Mouse (Mus musculus) macrophage (primary cell): Measurements from ENCODE around the gene Gm44790. TPM values are rescaled to one million over a fixed set of nuclear protein-coding genes. Genes with fewer than 3 reads are reported as not detected.
A peak's percentile ranks its signal among the peaks of the same experiment; 100 is the strongest.

ENCODE experiments used
- H3K27ac ChIP-seq: fragments of 350-480 bp; formaldehyde crosslinking; 2 replicates; pipeline ENCODE4 v1.9.0; 2021
- H3K36me3 ChIP-seq: fragments of 350-480 bp; formaldehyde crosslinking; 2 replicates; pipeline ENCODE4 v1.9.0; 2021; ENCODE audit errors: inconsistent target
- H3K4me3 ChIP-seq: fragments of 350-480 bp; formaldehyde crosslinking; 2 replicates; pipeline ENCODE4 v1.9.0; 2021; ENCODE audit errors: inconsistent target
- H3K79me2 ChIP-seq: fragments of 350-480 bp; formaldehyde crosslinking; 2 replicates; pipeline ENCODE4 v1.9.0; 2021; ENCODE audit errors: inconsistent target
- WGBS: methylation state at CpG from one replicate; pipeline ENCODE4 v1.1.7; 2026; ENCODE audit warnings: inconsistent platforms; ENCODE audit not compliant: missing documents; 5-methylcytosine and 5-hydroxymethylcytosine counted together
- polyA plus RNA-seq: library from polyadenylated mRNA; stranded (reverse); fragments of 250-400 nt; gene quantifications from 3 replicates; pipeline ENCODE4 v1.2.4, GENCODE M21; 2018; ENCODE audit warnings: inconsistent platforms

The Gm44790 gene
- polyA plus RNA-seq, 1 experiment from 2014 or later = not detected

GRCm38 (mm10) chr6:86433696-86434095 lies 7.2 kb downstream of the Gm44790 start:
- no peak overlapping the region for H3K4me3 ChIP-seq
- WGBS = 100% methylated on average over 1 of the region's 1 CpGs
- no peaks in the 10 kb centered on the region for H3K79me2 ChIP-seq
- 0 out of 2 replicates have a peak, but pooled peaks cover 2% of the 10 kb centered on the region for H3K36me3 ChIP-seq
- no peak overlapping the region for H3K27ac ChIP-seq

GRCm38 (mm10) chr6:86437711-86438110 lies 11.3 kb downstream of the Gm44790 start:
- WGBS = 5% methylated on average over 14 of the region's 14 CpGs
- H3K36me3 ChIP-seq = no peaks in the 10 kb centered on the region
- peaks cover 17% of the 10 kb centered on the region for H3K79me2 ChIP-seq
- H3K27ac ChIP-seq = peak overlapping the region; percentile 96
- H3K4me3 ChIP-seq = peak overlapping the region; percentile 89

- Histone ChIP-seq H3K4me3 (peak within 1 kb of the TSS; percentile 89), H3K27ac (peak within 1 kb of the TSS; percentile 96), H3K79me2 (peaks cover 17% of the 10 kb centered on the region), H3K36me3 (no peaks in the 10 kb centered on the region; the same call in 1 of the 2 replicates)
- 1% methylated on average over 57 of the region's 59 CpGs for WGBS
Measured at GRCm38 (mm10) chr6:86438272-86439118, 12.0 kb downstream of the Gm44790 start, which contains the start of gene C87436. C87436 (plus strand) TSS chr6:86438374.

DNA sequence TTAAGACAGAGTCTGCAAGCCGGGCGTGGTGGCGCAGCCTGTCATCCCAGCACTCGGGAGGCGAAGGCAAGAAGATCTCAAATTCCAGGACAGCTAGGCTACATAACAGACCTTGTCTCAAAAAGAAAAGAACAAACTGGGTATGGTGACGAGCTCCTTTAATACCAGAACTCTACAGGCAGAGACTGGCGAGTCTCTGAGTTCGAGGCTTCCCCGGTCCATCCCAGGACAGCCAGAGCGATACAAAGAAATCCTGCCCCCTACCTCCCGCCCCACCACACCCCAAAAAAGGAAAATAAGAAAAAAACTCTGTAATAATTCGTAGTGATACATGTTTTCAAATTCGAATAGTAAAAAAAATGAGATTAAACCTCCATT lies 12.7 kb downstream of the Gm44790 start:
- Histone ChIP-seq H3K4me3 (peak overlapping the region; percentile 89), H3K36me3 (peaks cover 5% of the 10 kb centered on the region; the same call in 1 of the 2 replicates), H3K27ac (peak overlapping the region; percentile 96), H3K79me2 (peaks cover 17% of the 10 kb centered on the region)
- 3% methylated on average over 13 of the region's 13 CpGs for WGBS

DNA sequence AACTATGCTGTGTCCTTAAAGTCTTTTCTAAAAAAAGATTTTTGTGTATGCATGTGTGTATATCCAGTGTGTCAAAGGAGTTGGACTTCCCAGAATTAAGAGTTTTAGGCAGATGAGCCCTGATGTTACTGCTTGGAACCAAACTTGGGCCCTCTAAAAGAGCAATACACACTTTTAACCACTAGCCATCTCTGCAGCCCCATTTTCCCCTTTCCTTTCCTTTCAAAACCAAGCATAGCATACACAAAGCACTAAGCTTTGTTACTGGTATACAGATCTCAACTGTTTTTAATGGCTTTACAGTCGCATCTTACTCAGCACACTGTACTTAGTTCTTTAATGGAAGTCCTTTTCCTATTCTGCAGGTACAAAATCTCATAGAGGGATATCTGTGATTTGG lies 13.1 kb downstream of the Gm44790 start:
- H3K4me3 ChIP-seq = peak overlapping the region; percentile 89
- H3K36me3 ChIP-seq = peaks cover 9% of the 10 kb centered on the region; the same call in 1 of the 2 replicates
- H3K79me2 ChIP-seq = peaks cover 17% of the 10 kb centered on the region
- WGBS = 86% methylated on average over 1 of the region's 1 CpGs
- peak overlapping the region; percentile 96 for H3K27ac ChIP-seq

DNA sequence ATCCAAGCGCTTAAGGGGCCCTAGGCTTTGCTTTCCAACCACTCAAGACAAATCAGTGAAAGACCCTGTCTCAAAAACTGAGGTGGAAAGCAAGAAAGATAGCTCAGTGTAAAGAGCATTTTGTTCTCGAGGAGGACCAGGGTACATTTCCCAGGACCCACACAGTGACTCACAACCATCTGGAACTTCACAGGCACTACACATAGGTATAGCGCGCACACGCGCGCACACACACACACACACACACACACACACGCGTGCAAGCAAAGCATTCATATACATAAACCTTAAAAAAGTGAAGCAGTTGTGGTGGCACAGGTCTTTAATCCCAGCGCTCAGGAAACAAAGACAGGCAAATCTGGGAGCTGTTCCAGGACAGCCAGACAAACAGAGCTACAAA lies 15.1 kb downstream of the Gm44790 start:
- Histone ChIP-seq H3K4me3 (no peak overlapping the region), H3K27ac (no peak overlapping the region), H3K79me2 (peaks cover 17% of the 10 kb centered on the region), H3K36me3 (peaks cover 17% of the 10 kb centered on the region; the same call in 1 of the 2 replicates)
- 92% methylated on average over 10 of the region's 10 CpGs for WGBS

DNA sequence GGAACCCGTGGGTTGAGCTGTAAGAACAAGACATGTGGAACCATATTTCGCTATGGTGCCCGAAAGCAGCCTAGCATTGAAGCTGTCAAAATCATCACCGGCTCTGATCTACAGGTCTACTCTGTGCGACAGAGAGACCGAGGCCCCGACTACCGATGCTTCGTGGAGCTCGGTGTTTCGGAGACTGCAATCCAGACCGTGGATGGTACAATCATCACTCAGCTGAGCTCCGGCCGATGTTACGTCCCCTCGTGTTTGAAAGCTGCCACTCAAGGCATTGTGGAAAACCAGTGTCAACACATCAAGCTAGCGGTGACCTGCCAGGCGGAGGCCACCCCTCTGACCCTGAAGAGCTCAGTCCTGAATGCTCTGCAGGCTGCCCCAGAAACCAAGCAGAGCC lies 19.1 kb downstream of the Gm44790 start:
- H3K36me3 ChIP-seq = peaks cover 34% of the 10 kb centered on the region

GRCm38 (mm10) chr6:86446927-86447568 lies 20.6 kb downstream of the Gm44790 start:
- Histone ChIP-seq H3K27ac (peak overlapping the region; percentile 63), H3K36me3 (peaks cover 40% of the 10 kb centered on the region), H3K79me2 (no peaks in the 10 kb centered on the region; the same call in 1 of the 2 replicates), H3K4me3 (no peak overlapping the region)
- WGBS = 0% methylated on average over 1 of the region's 1 CpGs

More for the DNA sequence above, 19.1 kb downstream of the Gm44790 start:
- Histone ChIP-seq H3K27ac (no peak overlapping the region), H3K4me3 (no peak overlapping the region), H3K79me2 (peaks cover 6% of the 10 kb centered on the region; the same call in 1 of the 2 replicates)
- WGBS = 91% methylated on average over 18 of the region's 18 CpGs

DNA sequence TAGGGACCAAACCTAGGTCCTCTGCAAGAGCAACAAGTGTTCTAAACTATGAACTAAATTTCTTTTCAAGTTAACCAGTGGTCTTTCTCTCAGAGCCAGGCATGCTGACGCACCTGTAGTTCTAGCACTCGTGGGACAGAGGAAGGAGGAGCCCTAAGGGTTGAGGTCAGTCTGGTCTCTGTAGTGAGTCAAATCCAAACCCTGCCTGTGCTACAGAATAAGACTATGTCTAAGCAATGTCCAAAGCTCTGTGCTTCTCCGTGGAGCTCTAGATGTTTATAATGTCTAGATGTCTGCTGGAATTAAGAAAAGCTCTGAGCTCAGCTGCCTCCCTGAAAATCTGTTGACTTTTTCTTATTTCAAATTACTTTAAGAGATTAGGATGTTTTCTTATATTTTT lies 30.3 kb downstream of the Gm44790 start:
- no peaks in the 10 kb centered on the region for H3K79me2 ChIP-seq
- WGBS = 96% methylated on average over 3 of the region's 3 CpGs
- H3K36me3 ChIP-seq = peaks cover 52% of the 10 kb centered on the region
- no peak overlapping the region for H3K27ac ChIP-seq
- no peak overlapping the region for H3K4me3 ChIP-seq

DNA sequence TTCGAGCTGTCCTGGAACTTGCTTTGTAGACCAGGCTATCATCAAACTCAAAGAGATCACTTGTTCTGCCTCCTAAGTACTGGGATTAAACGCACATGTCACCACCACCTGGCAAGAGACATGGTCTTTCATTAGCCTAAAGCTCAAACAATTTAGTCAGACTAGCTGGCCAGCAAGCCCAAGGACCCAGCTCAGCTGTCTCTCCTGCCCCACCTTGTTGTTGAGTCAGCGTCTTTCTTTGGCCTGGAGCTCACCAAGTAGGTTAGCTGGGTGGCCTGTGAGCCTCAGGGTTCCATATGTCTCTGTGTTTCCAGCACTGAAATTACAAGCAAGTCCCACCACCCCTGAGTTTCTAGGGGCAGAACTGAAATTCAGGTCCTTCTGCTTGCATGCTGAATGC lies 36.6 kb downstream of the Gm44790 start:
- no peaks in the 10 kb centered on the region for H3K79me2 ChIP-seq
- peaks cover 73% of the 10 kb centered on the region for H3K36me3 ChIP-seq
- WGBS = 95% methylated on average over 3 of the region's 3 CpGs
- H3K27ac ChIP-seq = no peak overlapping the region
- no peak overlapping the region for H3K4me3 ChIP-seq

DNA sequence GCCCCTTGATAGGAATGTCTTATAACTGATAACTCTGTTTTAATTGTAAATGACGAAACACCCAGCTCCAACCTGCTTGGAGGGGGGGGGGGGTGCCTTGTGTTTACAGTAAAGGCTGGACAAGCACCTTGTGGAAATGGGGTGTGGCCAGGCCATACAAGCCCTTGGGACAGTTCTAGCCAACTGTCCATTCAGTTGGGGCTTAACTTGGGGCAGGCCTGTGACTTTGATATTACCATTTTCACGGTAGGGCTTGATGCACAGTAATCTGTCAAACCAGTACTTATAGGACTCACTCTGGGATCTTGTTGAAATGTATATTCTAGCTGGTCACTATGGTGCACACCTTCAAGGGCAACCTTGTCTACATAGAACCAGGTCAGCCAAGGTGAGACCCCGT lies 44.9 kb downstream of the Gm44790 start:
- Histone ChIP-seq H3K4me3 (peak overlapping the region; percentile 37; the same call in 1 of the 2 replicates), H3K27ac (peak overlapping the region; percentile 73)
- 90% methylated on average over 3 of the region's 3 CpGs for WGBS

GRCm38 (mm10) chr6:86471760-86472099 lies 45.3 kb downstream of the Gm44790 start:
- Histone ChIP-seq H3K36me3 (peaks cover 10% of the 10 kb centered on the region; the same call in 1 of the 2 replicates), H3K27ac (peak overlapping the region; percentile 73), H3K4me3 (peak overlapping the region; percentile 37), H3K79me2 (no peaks in the 10 kb centered on the region)
- WGBS = 7% methylated on average over 9 of the region's 9 CpGs

More for the DNA sequence above, 44.9 kb downstream of the Gm44790 start:
- Histone ChIP-seq H3K79me2 (no peaks in the 10 kb centered on the region), H3K36me3 (peaks cover 14% of the 10 kb centered on the region; the same call in 1 of the 2 replicates)

- H3K4me3 ChIP-seq = peak overlapping the region; percentile 37
- WGBS = under 1% methylated on average over 48 of the region's 56 CpGs
- no peaks in the 10 kb centered on the region for H3K79me2 ChIP-seq
- H3K36me3 ChIP-seq = peaks cover 4% of the 10 kb centered on the region; the same call in 1 of the 2 replicates
- peak overlapping the region; percentile 77 for H3K27ac ChIP-seq
Measured at GRCm38 (mm10) chr6:86472100-86472955, 45.9 kb downstream of the Gm44790 start.

GRCm38 (mm10) chr6:86473077-86473476 lies 46.6 kb downstream of the Gm44790 start:
- Histone ChIP-seq H3K36me3 (no peaks in the 10 kb centered on the region), H3K4me3 (peak overlapping the region; percentile 36), H3K27ac (peak overlapping the region; percentile 77), H3K79me2 (no peaks in the 10 kb centered on the region)
- 87% methylated on average over 7 of the region's 7 CpGs for WGBS
